Mouse (Mus musculus) urinary bladder, adult 18-20 months (tissue): ENCODE results near the gene Tnfrsf8.
"Not testable (repeated sequence)": the region's sequence is repeated elsewhere in the genome, so short reads cannot be mapped to it uniquely, and the experiment has no call there.

Source experiments
- DNase-seq, 2 experiments: peaks; one replicate each; pipeline ENCODE4 v3.0.0; 2022; ENCODE audit warnings: low spot score in 2 of 2, mixed read lengths in 2 of 2

Gene Tnfrsf8

DNA sequence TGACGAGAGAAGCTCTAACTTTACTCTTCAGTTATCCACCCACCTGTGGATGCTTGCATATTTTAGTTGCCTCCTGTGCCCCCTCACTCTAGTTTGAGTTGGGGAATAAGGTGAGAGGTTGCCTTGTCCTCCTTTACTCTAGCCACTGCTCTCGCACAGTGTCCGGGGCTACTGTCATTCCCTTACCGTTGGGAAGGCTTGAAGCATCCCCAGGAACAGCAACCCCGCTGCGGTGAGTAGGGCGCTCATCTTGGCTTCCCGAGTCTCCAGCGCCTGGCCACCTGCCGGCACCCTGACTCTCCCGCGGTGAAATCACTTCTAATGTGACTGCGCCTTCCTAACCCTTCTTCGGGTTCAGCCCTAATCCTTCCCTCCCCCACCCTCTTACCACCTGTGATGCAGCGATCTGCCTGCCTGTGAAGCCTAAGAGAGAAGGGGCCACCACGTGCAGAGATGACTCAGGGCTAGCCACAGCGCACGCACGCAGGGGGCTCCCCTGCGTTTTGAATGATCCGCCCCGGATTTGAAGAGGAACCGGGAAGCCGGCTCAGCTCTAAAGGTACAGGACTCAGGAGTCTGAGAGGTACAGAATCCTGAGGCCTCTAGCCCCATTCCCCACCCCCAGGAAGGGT is at the start of gene Tnfrsf8:
TSS of gene Tnfrsf8 (minus strand) at position 329 of the 632 bp plus-strand sequence.
- DNase-seq: no peak

DNA sequence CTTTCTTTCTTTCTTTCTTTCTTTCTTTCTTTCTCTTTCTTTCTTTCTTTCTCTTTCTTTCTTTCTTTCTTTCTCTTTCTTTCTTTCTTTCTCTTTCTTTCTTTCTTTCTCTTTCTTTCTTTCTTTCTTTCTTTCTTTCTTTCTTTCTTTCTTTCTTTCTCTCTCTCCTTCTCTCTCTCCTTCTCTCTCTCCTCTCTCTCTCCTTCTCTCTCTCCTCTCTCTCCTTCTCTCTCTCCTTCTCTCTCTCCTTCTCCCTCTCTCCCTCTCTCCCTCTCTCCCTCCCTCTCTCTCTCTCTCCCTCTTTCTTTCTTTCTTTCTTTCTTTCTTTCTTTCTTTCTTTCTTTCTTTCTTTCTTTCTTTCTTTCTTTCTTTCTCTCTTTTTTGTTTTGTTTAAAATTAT is 46.7 kb upstream of the Tnfrsf8 start:
- DNase-seq: not testable (repeated sequence)

DNA sequence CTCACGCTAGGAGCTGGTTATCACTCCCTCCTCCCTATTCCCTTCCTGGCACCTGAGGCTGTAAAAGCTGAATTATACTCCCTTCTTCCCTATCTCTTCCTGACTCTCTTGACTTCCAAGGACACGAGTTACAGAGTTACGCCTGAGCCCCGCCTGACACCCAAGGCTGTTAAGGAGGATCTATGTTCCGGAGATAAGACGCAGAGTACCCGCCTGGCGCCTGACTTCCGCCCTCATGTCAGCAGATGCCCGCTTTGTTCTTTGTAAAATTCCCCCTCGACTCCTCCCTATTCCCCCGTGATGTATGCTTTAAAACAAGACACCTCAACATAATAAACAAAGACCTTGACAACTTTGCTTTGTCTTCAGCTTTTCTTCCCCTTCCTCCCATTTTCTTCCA is 46.1 kb upstream of the Tnfrsf8 start:
- no peak for DNase-seq

DNA sequence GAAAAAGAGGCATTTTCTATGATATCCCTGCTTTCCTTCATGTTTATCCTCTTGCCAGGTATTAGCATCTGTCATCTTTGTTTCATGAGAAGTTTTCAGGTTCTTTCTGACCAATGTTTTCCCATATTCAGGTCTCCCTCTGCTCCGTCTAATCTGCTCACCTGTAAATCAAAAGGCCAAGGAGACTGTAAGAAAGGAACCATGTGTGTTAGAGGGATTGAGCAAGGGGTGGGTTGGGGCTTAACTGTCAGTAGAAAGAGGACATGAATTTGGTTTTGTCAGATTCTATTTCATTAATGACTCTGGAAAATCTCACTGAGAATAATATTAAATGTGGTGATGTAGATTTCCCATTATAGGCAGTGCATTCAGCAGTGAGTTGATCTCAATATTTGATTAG is 45.6 kb upstream of the Tnfrsf8 start:
- DNase-seq: no peak

DNA sequence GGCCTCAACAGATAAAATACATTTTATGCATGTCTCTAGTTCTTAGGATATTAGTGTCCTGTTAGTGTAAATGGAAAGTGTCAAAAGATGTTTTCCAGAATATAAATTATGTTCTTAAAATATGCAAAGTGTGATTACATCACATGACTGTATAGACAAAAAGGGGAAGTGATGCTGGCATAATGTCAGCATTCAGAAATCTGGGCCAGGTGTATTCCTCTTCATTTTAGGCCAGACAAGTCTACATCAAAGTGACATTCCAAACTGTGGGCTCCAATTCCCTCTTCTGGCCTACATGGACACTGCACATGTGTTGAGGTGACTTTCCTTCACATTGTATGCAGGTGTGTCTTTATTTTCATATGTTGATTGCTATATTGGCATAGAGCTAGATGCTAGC is 41.3 kb upstream of the Tnfrsf8 start:
- DNase-seq: no peak

DNA sequence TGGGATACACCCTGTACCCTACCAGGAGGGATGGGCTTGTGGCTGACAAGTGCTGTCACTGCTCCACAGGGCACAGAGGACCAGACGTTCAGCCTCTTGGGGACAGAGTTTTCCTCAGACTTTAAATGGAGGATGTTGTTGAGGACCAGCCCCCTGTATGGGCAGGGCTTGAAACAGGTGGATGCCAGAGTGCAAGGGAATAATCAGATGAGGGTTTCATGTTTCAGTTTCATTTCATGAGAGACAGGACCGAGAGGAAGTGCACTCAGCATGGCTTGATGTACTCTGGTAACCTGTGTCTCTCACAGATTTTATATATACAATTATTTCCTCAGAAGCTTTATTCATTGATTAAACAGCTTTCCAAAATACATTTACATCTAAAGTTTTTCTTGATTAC is 38.9 kb upstream of the Tnfrsf8 start:
- no peak for DNase-seq

DNA sequence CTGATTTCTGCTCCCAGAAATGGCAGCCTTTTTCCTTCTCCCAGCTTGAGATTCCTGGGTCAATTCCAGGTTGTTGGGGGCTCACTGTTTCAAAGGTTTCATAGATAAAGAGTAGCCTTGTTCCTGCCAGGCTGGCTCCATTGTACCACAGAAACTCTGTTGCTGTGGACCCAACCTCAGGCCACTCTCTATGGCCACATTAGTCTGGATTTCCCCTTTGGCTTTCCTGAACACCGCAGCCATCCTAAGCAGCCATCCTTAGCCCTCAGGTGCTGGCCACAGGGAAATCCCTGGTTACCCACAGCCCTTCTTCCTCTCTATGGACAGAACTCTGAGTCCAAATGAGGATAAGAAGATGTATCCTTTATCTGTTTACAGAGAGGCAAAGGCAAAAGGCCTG is 30.0 kb upstream of the Tnfrsf8 start:
- DNase-seq: no peak

DNA sequence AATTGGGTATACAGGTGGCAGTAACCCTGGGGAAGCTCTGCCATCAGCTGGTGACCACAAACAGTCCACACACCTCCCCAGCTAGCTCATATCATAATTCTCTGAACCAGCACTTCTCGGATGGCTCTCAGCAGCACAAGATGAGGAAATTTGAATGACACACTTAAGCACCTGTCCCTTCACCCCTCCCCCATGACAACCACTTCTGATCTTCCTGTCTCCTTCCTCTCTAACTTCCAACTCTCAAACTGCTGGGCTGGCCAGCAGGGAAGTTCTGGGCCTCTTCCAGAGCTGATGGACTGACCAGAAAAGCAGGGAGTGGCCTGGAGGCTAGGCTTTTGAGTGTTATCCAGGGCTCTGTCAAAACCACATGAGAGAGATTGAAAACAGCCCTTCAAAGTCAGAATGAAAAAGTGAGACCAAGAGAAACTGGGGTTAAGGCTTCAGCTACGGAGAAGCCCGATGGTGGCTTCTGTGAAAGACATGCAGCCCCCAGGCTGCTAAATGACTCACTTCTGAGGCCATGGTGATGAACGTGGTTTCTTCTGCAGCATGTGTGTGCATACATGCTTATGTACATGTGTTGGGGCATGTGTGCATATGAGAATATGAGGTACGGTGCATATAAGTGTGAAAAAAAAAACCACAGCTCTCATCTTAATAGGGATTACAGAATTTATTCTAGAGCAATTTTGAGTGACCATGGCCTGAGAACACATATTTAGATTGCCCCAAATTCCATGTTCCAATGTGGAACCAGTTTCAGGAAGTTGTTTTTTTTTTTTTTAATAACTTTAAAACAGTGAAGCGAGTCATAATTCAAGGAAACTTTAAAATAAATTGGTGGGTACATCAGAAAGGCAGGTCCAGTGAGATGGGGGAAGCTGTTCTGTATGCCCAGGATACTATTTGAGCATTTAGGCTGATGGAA is 27.2 kb upstream of the Tnfrsf8 start:
- DNase-seq: no peak

DNA sequence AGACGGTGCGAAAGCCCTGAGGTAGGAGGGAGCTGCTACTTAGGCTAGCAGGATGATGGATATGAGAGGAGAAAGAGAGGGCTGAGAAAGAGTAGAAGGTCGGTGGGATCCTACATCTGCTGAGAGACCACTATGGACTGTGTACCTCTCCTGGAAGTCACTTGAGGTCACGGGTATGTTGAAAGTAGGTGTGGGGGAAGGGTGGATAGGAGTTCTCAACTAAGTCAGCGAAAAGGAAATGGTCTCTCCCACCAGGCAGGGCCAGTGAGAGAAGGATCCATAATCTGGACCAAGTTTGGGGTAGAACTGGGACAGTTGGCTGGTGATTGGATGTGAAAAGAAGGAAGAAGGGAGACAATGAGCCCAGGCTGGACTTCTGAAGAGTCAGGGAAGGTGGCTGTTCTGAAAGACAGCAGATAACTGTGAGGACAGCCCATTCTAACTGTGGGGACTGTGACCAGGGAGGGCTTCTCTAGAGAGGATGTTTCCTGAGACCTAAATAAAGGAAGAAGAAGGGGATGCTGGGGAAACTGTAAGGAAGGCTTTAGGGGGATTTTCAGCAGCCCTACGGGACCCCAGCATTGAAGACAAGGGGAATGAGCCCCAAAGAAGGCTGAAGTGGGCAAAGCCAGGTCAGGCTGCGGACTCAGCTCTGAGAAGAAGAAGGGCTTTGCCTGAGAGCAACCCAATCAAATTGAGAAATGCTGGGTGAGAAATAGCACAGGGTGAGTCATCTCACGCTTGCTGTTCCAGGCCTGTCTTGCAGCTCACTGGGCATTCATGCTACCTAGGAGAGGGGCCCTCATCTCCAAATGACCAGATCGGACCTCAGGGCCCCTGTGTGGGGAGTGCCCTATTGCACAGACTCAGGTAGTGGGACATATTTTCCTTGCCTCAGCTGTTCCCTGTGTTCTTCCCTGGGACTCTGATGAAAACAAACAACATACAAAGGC is 23.2 kb upstream of the Tnfrsf8 start:
- DNase-seq: no peak

DNA sequence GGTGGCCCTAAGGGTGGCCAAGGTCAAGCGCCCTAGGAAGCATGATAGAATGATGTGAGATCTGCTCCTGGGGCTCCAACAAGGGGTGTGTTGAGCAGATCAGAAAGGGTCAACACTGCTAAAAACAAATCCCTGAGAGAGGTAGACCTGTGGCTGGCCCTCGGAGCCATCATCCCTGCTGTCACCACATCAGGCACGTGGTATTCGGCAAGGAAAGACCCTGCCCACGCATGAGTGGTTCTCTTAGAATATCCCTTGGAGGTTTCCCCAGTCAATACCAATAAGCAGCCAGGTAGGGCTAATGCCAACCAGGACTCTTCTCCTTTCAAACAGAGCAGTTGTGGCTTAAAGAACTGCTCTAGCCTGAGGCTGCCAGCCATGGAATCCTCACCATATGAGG is 21.6 kb upstream of the Tnfrsf8 start:
- no peak for DNase-seq

DNA sequence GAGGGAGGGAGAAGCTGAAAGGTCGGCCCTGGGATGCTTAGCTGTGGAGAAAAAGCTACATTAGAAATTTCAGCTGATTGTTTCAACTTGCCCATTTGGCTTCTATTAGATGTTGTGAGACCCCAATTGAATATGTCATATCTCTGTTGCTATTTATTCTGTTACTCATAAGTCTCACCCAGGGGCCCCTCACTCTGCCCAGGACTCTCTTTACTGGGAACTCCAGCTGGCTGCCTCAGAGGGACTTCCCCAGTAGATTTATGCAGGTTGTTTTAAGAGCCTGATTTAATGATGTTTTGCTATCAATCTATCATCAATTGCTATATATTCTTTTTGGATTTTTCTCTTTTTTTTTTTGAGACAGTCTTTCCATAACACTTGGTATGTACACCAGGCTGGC is 21.1 kb upstream of the Tnfrsf8 start:
- DNase-seq: no peak

DNA sequence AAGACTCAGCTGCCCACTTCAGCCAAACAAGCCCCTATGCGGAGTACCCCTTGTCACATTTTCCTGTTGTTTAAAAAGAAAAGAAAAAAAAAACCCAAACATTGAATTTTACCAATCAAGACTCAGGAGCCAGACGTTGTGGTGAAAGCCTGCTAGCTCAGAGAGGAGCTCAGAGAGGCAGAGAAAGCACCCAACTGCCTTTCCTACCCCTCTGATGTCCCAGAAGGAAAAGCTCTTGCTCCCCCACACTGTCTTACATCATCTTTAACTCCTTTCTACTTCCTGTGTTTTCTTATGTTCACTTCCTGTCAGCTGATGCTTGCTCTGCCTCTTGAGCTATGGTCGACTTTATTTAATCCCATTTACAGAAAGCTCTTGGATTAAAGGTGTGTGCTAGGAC is 8.7 kb upstream of the Tnfrsf8 start:
- DNase-seq: no peak

DNA sequence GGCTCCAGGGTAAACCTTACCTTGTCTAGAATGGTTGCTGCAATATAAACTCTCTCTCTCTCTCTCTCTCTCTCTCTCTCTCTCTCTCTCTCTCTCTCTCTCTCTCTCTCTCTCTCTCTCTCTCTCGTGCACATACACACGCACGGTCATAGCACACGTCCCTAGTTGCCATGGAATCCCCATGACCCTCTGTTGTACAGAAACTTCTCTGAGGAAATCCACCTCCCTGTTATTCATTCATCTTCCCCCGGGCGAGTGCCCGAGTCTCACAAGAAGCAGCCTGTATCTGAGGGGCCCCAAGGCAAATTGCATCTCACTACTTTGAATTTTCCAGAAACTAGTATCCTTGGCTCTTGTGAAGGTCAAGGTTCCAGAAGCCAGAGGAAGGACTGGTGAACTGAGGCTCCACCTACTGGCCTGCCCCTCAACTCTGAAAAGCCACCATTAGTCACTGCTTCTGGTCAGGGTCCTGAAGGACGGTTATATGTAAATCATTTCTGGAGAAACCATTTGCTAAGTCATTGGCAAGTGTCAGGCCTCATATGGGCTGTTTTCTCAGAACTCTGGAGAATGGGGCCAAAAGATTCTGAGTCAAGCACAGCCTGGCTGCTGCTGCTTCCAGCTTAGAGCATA is 8.1 kb upstream of the Tnfrsf8 start:
- no peak for DNase-seq

DNA sequence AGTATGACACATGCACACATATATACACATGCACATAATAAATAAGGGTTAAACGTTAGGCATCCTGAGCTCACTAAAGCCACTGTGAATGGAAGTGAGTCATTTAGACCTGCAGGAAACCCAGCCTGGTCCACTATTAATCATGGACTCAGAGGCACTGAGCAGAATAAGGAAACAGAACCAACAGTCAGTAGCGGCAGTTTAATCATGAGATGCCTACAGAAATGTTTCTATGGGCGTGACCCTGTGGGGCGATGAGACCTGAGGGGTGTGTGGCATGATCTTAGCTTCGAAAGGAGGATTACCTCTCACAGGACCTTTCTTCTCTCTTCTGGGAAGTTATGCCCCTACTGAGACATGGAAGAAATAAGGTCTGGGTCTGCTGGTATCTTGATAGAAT is 7.2 kb upstream of the Tnfrsf8 start:
- DNase-seq: no peak

DNA sequence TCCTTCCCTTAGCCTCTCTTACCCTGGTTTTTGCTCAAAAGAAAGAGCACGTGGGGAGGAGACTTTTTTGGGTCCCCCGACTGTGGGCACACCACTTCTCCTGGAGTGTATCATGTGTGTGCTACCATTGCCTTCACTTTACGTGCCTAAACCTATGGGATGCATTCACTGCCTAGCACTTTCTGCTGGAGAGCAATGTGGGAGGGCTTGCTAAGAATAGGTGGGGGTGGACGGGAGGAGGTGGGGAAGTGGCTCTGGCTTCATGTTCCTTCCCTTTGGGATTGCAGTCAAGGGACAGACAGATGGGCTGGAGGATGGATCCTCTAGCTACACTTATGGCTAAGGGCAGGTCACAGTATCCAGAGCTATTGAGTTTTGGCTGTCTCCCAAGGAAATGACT is 5.7 kb upstream of the Tnfrsf8 start:
- DNase-seq: no peak

DNA sequence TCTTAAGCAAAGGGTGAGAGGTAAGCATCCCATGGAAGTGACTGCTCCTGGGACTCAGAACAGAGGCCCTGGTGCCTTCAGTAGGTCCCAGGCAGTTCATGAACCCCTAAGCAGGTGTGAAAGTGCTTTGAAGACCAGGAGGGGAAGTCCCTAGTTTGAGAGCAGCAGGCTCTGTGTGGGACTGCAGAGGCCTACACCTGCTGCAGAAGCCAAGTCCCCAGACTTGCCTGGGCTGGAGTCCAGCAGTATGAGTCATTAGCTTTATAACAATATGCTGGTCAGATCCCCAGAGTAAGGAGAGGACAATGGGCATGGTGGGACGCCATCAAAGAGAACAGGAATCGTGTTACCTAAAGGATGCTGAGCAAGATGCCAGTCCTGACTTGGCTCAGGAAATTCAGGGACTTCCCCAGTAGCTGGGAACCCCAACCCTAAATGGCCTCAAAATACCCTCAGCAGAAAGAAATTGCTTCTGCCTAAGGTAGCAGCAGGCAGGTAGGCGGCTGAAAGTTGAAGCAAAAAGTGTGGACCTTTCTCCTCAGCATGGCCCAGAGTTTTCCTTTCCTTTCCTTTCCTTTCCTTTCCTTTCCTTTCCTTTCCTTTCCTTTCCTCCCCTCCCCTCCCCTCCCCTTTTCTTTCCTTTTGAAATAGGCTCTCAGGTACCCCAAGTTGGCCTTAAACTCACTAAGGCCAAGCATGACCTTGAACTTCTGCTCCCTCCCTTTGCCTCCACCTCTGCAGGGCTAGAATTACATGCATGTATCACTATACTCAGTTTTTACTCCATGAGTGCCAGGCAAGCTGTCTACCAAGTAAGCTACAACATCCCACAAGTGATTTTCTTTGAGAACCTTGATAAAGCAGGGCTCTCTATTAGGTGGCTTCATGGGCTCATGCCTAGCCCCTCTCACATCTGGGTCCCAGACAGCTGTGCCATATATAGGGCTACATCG is 4.6 kb upstream of the Tnfrsf8 start:
- DNase-seq: peak in 1 of 2 experiments; percentile 6

DNA sequence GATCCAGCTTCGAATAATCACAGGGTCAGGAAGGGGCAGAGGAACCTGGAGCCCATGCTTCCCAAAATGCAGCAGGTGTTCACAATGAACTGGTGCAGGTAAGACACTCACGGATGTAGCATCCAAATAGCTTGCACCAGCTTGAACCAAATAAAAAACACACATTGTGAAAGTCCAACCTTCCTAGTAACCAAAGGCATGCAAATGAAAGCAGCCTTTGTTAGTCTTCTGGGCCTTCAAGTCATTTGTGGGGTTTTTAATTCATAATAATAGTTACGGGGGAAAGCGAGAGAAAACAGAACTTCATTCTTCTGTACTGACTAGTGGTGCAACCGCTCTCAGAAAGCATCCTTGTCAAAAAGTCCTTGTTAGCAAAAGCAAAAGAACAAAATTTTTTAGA is 1.7 kb upstream of the Tnfrsf8 start:
- DNase-seq: no peak

DNA sequence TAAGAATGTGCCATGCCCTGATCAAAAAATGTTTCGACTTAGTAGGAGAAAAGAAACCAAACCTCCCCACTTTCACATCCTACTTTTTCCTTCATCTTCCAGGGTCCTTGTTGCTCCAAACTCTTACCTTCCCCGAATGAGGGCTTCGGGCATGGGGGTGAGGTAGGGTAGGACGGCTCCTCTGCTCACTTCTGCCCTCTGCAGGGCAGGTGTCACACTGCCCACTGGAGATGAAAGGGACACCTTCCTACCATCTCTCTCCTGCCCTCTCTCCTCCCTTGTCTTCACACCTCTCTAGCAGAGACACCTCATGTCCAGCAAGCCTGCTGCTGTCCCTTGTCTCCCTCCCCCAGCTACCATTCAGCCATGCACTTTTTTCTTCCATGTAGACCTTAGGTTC is 998 bp downstream of the Tnfrsf8 start:
- DNase-seq: no peak

DNA sequence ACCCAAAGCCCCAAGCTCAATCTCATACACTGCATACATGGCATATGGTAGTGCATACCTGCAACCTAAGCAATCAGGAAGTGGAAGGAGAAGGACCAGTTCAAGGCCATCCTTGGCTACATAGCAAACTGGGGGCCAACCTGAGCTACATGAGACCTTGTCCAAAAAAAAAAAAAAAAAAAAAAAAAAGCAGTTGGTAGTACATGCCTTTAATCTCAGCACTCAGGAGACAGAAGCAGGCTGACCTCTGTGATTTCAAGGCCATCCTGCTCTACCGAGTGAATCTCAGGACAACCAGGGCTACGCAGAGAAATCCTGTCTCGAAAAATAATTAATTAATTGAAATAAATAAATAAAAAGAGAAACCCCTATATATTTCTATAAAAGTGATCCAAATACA is 1.7 kb downstream of the Tnfrsf8 start:
- no peak for DNase-seq

DNA sequence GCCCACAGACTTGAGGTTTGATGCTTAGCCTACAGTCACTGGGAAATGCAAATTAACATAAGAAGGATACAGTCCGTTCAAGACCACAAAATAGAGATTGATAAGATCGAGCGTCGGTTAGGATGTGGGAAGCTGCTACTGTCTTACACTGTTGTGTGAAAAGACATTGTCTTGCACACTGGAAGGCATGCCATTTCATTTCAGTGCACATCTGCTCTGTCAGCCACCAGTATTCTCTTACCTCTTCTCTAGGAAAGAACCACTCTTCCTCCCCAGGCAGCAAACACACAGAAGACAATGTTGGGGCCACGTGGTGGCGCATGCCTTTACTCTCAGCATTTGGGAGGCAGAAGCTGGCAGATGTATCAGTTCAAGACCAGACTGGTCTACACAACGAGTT is 2.4 kb downstream of the Tnfrsf8 start:
- no peak for DNase-seq

DNA sequence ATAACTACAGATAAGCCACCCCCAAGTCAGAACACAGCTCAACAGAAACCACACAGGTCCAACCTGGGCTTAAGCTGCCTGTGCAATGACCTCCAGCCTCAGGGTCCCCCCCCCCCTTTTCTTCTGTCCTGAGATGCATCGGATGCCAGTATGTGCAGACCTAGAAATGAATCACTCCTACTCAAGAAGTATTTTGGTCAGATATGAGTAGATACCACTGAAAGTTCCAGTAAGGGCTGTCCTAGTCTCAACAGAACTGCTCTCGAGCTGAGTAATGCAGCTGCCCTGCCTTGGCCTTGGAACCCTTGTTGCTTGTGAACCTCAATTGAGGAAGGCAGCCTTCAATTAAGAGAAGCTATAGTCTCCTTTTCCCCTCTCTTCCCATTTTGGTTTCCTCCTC is 4.1 kb downstream of the Tnfrsf8 start:
- DNase-seq: no peak
